Mouse (Mus musculus): ENCODE results near the gene Sbpl.
A peak's percentile ranks its signal among the peaks of the same experiment; 100 is the strongest.

The Sbpl gene

DNA sequence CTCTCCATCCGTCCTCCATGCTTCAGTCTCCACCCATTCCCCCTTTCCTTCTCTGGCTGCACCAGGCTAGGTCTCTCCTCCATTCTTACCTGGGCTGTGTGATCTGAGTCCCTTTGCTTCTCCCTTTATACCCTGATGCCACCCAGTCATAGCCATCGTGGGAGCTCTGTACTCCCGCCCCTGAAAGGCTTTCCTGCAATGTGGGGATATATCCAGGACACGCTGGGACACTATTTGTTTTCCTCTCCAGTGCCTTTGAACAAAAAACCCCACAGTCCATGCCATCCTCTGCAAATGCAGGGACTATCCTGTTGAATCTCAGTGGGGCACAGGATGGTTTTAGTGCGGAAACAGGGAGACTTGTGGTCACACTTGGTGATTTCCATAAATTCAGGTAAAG lies at the start of gene Sbpl:
TSS of gene Sbpl (minus strand) at position 101 of the 400 bp plus-strand sequence.
- DNase-seq (ENCODE audit: low read depth, low spot score) = no peak

- DNase-seq (ENCODE audit: low read depth, low spot score) = no peak
Observed at GRCm38 (mm10) chr17:24004071-24004665, 49.1 kb upstream of the Sbpl start.

GRCm38 (mm10) chr17:24000404-24000803 lies 45.3 kb upstream of the Sbpl start:
- DNase-seq (ENCODE audit: low read depth, low spot score) = no peak

DNA sequence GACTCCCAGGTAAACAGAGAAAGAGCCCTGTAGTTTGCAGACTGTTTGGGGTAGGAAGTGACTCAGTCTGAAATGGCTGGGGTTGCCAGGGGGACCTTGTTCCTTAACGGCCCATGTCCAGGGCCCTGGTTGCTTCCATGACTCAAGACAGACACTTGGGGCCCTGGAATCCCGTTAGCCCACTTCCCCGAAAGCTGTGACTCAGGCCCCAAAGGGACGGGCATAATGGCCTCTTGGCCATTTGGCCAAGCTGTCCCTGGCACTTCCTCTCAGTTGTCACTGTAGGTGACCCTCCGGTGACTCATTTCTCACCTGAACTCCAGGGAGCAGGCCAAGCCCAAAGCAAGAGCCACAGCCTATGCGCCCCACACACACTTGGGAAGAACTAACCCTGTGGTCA lies 43.3 kb upstream of the Sbpl start:
- no peak for DNase-seq (ENCODE audit: low read depth, low spot score)

GRCm38 (mm10) chr17:23997901-23998300 lies 42.8 kb upstream of the Sbpl start, which contains the start of gene Prss22:
Gene Prss22 (minus strand): TSS chr17:23998100.
- DNase-seq (ENCODE audit: low read depth, low spot score) = no peak

GRCm38 (mm10) chr17:23995421-23995820 lies 40.3 kb upstream of the Sbpl start:
- no peak for DNase-seq (ENCODE audit: low read depth, low spot score)

- DNase-seq (ENCODE audit: low read depth, low spot score) = no peak
Observed at GRCm38 (mm10) chr17:23994667-23995066, 39.6 kb upstream of the Sbpl start.

DNA sequence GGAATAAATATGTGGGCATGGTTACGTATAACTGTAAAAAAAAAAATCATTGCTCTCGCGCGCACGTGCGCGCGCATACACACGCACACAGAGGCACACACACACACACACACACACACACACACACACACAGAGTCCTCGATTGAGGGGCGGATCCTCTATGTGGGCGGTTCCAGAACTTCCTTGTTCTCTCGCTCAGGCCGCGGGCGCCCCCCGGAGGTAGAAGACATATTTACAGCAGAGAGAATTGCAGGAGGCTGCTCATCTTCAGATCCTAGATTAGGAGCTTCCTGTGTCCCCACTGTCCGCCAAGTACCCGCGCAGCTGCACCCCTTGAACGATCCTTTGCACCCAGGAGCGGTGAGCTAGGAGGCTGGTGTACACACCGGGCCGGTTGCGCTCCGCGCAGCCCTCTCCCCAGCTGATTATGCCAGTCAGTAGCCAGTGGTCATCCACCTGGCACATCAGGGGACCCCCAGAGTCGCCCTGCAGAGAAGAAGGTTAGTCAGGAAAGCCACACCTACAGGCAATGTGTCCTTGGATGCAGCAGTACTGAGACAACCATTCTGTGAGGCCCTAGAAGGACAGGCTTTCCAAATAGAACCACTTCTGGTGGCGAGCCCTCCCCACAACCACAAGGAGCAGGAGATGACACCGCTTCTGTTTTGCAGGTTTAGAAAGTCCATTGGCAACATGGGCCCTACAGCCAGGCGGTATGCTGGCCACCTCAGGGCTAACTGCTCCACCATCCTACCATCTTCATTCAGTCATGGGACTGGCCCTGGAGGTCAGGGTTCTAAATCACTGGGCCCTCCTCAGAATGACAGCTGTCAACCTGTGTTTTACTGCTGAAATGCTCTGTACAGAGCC lies 38.7 kb upstream of the Sbpl start:
- DNase-seq (ENCODE audit: low read depth, low spot score) = peak; percentile 79

DNA sequence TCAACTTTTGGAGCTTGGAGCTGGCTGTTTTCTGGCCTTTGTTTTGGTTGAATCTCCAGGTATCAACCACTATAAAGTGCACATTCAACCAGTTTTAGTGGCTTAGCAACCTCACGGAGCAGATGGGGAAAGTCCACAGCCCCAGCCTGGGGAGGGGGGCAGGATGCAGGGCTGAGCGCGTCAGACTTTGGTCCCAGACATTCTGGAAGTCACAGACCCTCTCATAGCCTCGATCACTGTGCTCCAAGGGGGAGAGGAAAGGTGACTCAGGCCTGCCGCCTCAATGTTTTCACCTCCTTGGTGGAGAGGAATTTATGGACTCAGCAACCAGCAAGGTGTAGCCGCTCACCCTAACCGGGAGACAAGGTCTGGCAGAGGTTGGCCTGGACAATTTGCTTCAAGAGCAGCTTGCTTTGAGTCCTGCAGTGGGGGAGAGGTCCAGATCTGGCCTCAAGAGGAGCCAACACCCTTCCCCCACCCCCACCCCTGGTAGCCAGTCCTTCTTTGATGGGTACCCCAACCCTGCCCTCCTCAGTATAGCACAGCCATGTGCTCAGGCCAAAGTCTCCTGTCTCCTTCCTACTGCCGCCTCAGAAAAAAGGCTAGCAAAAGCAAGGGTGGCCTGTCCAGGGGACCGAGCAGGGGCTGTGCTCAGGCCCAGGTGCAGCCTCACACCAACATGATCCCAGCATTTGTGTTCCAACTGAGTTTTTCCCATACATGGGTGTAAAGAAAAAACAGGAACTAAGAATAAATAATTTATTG lies 37.9 kb upstream of the Sbpl start:
- no peak for DNase-seq (ENCODE audit: low read depth, low spot score)

- no peak for DNase-seq (ENCODE audit: low read depth, low spot score)
Observed at GRCm38 (mm10) chr17:23989802-23990201, 34.7 kb upstream of the Sbpl start.

DNA sequence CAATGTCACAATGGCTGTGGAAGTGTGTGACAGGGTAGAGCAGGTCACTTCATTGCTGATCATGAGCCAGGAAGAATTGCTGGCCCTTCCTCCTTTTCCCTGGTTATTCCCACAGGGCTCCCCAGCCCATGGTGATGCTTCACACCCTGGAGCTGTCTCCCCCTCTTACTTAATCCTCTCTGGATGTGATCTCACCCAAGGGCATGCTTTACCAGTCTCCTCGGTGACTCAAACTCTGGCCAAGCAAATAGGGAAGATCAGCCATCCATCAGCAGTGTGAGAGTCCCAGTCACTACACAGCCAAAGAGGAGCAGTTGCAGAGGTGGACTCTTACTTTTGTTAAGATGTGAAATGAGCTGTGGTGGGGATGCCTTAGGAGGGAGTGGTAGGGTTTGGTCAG lies 29.9 kb upstream of the Sbpl start:
- no peak for DNase-seq (ENCODE audit: low read depth, low spot score)

GRCm38 (mm10) chr17:23982912-23983311 lies 27.8 kb upstream of the Sbpl start:
- no peak for DNase-seq (ENCODE audit: low read depth, low spot score)

GRCm38 (mm10) chr17:23980297-23980909 lies 25.3 kb upstream of the Sbpl start, which contains the start of gene Prss30:
Gene Prss30 (minus strand): TSS chr17:23980566.
- DNase-seq (ENCODE audit: low read depth, low spot score) = no peak

- no peak for DNase-seq (ENCODE audit: low read depth, low spot score)
Observed at GRCm38 (mm10) chr17:23979471-23979870, 24.4 kb upstream of the Sbpl start.

GRCm38 (mm10) chr17:23976665-23977064 lies 21.6 kb upstream of the Sbpl start:
- no peak for DNase-seq (ENCODE audit: low read depth, low spot score)

- no peak for DNase-seq (ENCODE audit: low read depth, low spot score)
Observed at GRCm38 (mm10) chr17:23971315-23971714, 16.2 kb upstream of the Sbpl start.

DNA sequence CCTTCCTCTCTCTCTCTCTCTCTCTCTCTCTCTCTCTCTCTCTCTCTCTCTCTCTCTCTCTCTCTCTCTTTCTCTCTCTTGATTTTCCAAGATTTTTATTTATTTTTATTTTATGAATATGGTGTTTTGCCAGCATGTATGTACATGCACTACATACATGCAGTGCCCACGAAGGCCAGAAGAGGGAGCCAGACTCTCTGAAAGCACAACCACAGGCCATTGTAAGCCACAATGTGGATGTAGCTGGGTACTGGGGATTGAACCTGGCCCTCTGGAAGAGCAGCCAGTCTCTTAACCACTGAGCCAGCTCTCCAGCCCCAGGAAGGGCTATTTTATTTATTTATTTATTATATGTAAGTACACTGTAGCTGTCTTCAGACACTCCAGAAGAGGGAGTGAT lies 14.2 kb upstream of the Sbpl start:
- DNase-seq (ENCODE audit: low read depth, low spot score) = no peak

GRCm38 (mm10) chr17:23968780-23969179 lies 13.7 kb upstream of the Sbpl start:
- no peak for DNase-seq (ENCODE audit: low read depth, low spot score)

GRCm38 (mm10) chr17:23966658-23967401 lies 11.8 kb upstream of the Sbpl start:
- no peak for DNase-seq (ENCODE audit: low read depth, low spot score)

DNA sequence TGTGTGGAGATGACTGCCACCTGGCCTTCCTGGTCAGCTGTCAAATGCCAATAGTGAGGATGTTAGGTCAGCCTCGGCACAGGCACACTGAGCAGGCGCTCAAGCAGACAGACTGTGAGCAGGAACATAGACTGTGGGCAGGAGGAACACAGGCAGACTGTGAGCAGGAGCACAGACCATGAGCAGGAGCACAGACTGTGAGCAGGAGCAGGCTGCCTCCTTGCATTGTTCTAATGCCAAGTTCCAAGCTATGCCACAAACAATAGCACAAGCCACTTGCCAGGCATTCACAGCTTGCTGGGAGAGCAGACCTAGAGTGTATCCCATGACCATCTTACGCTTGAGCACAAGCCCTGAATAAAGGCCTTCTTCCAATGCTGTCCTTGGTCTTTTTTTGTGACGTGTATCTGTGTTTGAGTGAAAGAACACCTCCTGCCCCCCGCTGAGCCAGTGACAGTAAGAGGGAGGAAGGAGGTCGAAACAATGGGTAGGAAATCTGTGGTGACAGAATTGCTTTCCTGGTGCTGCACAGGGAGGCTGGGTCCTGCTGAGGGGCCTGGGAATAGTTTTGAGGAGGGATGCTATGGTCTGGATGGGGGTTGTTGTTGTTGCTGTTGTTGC lies 10.8 kb upstream of the Sbpl start:
- DNase-seq (ENCODE audit: low read depth, low spot score) = no peak

All from WW6 (cell line).